Mouse (Mus musculus) midbrain, postnatal 0 days (tissue): ENCODE measurements around the gene Cadps. TPM values are rescaled to one million over a fixed set of nuclear protein-coding genes. Genes with fewer than 3 reads are reported as not detected.

Experiments used
- ATAC-seq: fragments of 200-750 bp; cut with Nextera tagmentation; 2 replicates; pipeline ENCODE4 v1.8.0; 2017; ENCODE audit warnings: moderate number of reproducible peaks, mild to moderate bottlenecking, moderate TSS enrichment, moderate library complexity; ENCODE audit not compliant: low FRiP score
- DNase-seq: peaks from one replicate; pipeline ENCODE4 v3.0.0-alpha.2; 2015; ENCODE audit warnings: low spot score
- H3K27ac ChIP-seq: fragments of 300-500 bp; sonication (generic); 2 replicates; pipeline ENCODE4 v1.5.1; 2014; ENCODE audit warnings: low read depth, mild to moderate bottlenecking, low read length, mixed read lengths
- H3K27me3 ChIP-seq: fragments of 300-500 bp; sonication (generic); 2 replicates; pipeline ENCODE4 v1.6.1; 2014; ENCODE audit warnings: low read length, control low read depth, mixed read lengths; ENCODE audit not compliant: insufficient read depth
- H3K36me3 ChIP-seq: fragments of 300-500 bp; sonication (generic); 2 replicates; pipeline ENCODE4 v1.6.1; 2014; ENCODE audit warnings: low read length, control low read depth, mixed read lengths; ENCODE audit not compliant: insufficient read depth
- H3K4me1 ChIP-seq: fragments of 300-500 bp; sonication (generic); 2 replicates; pipeline ENCODE4 v1.6.1; 2014; ENCODE audit warnings: mild to moderate bottlenecking, control low read depth, antibody characterized with exemption, low read length, mixed read lengths; ENCODE audit not compliant: insufficient read depth
- H3K4me2 ChIP-seq: fragments of 300-500 bp; sonication (generic); 2 replicates; pipeline ENCODE4 v1.6.1; 2014; ENCODE audit warnings: low read depth, mild to moderate bottlenecking, low read length, mixed read lengths; ENCODE audit not compliant: poor library complexity, severe bottlenecking
- H3K4me3 ChIP-seq: fragments of 300-500 bp; sonication (generic); 2 replicates; pipeline ENCODE4 v1.5.1; 2014; ENCODE audit warnings: low read depth, mild to moderate bottlenecking, low read length, moderate library complexity
- H3K9ac ChIP-seq: fragments of 300-500 bp; sonication (generic); replicated peaks from 2 replicates; pipeline ENCODE4 v1.6.1; 2014; ENCODE audit warnings: mild to moderate bottlenecking, low read length, moderate library complexity, mixed read lengths; ENCODE audit not compliant: poor library complexity, severe bottlenecking
- H3K9me3 ChIP-seq: fragments of 300-500 bp; sonication (generic); 2 replicates; pipeline ENCODE4 v1.6.1; 2016; ENCODE audit warnings: low read length, control low read depth
- CTCF ChIP-seq: IDR thresholded peaks from 2 replicates; pipeline ENCODE4 v1.5.1; 2016; ENCODE audit warnings: antibody characterized with exemption, mild to moderate bottlenecking
- WGBS: fragments of 180-500 bp; shearing (Covaris S2); extraction: QIAGEN DNeasy Blood & Tissue Kit; methylation state at CpG from one replicate; pipeline ENCODE4 v1.1.7; 2014; 5-methylcytosine and 5-hydroxymethylcytosine counted together
- polyA plus RNA-seq: library from polyadenylated mRNA; unstranded; fragments of >200 nt; fragmentation: Nextera tagmentation; extraction: Ambion mirVana; gene quantifications from 2 replicates; pipeline ENCODE4 v1.2.1, GENCODE M21; 2015
- total RNA-seq: library from RNA; depleted of rRNA; stranded (reverse); fragments of >200 nt; gene quantifications from 2 replicates; pipeline ENCODE4 v1.2.3, GENCODE M21; 2014

Gene Cadps
- total and polyA plus RNA-seq, 2 experiments from 2014 or later, result 38.6 to 194 TPM

DNA sequence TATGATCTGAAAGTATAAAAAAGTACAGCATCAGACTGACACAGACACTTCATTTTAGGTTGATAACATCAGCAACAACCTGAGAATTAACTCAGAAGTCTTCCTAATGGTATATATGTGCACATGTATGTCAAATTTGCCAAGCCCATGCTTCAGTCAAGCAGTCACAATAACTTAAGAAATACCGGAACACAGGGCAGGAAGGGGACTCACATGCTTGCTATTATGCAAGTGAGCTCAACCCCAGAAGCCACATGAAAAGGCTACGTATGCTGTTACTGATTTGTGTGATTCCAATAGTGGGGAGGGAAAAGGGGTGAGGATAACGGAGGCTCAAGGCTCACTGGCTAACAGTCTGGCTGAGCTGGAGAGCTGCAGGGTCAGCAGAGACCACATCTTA is 418.8 kb downstream of the Cadps start:
- H3K27me3 ChIP-seq, result peaks cover 12% of the 10 kb centered on the region; the same call in 1 of the 2 replicates
- ATAC-seq, result no peak

DNA sequence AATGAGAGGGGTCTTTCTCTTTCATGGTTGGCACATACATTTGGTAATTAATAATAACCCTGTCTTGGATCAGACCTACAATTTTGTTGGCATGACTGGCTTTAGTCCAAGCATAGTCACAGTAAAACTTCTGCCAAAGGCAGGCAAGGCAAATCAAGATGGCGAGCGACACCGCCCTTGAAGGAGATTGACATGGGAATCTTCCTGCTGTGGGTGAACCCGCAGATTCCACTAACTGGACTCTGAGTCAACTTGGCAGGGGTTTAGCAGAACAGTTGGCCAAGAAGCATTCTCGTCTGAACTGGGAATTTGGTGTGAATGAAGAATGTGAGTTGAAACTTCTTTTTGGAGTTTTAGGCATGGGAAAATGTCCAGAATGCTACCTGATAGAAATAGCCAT is 422.8 kb downstream of the Cadps start:
- Histone ChIP-seq H3K4me3 (no peak overlapping the region), H3K9me3 (no peaks in the 10 kb centered on the region), H3K4me1 (no peaks in the 10 kb centered on the region), H3K4me2 (no peak overlapping the region), H3K27me3 (peaks cover 19% of the 10 kb centered on the region; the same call in 1 of the 2 replicates), H3K27ac (no peak overlapping the region), H3K9ac (no peak overlapping the region), H3K36me3 (no peaks in the 10 kb centered on the region)
- DNase-seq, result no peak
- no peak for TF ChIP-seq CTCF
- WGBS, result 78% methylated on average over 5 of the region's 5 CpGs
- ATAC-seq, result no peak

More for the DNA sequence above, 418.8 kb downstream of the Cadps start:
- no peak for TF ChIP-seq CTCF
- H3K4me1 ChIP-seq, result no peaks in the 10 kb centered on the region
- no peak overlapping the region for H3K27ac ChIP-seq
- 77% methylated on average over 3 of the region's 3 CpGs for WGBS
- H3K4me2 ChIP-seq, result no peak overlapping the region
- no peaks in the 10 kb centered on the region for H3K9me3 ChIP-seq
- no peak overlapping the region for H3K4me3 ChIP-seq
- H3K36me3 ChIP-seq, result no peaks in the 10 kb centered on the region
- DNase-seq, result no peak
- no peak overlapping the region for H3K9ac ChIP-seq

DNA sequence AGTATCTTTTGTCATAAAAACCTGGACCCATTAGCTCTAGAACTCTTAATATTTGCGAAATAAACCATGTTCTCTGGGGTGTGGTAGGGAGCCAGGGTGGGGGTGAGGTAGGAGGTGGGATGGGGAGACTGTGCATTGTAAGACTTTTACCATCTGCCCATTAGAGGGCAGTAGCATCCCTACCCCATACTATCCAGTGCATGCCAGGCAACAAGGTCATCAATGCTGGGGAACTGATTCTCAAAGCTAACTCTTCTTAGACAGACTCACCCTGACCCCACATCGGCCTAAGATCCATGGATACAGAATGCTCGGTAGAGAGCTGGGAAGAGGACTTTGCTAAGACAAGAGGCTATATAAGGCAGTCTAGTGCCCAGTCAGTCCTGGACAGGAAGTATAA is 425.3 kb downstream of the Cadps start:
- 77% methylated on average over 3 of the region's 3 CpGs for WGBS
- H3K27me3 ChIP-seq, result peaks cover 19% of the 10 kb centered on the region

DNA sequence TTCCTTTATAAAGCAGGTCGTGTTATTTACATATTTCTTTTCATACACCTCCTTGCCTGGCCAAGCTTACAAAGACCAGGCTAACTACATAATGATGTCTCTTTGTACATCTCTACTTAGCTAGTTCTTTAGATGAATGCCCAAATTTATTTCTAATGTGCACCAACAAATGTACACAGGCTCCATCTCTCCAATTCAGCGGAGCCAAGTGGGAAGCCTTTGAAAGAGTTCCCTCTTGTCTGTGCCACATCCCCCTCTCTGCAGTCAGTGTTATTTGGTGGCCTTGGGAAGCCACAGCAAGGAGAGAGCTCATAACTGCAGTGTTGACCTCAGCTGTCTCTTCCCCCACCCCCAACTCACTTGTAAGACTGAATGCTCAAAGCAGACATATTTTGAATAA is 428.6 kb downstream of the Cadps start:
- Histone ChIP-seq H3K27me3 (peaks cover 27% of the 10 kb centered on the region), H3K4me1 (no peaks in the 10 kb centered on the region), H3K27ac (no peak overlapping the region), H3K9ac (no peak overlapping the region), H3K4me3 (no peak overlapping the region), H3K4me2 (no peak overlapping the region), H3K9me3 (no peaks in the 10 kb centered on the region), H3K36me3 (no peaks in the 10 kb centered on the region)
- 44% methylated on average over 2 of the region's 2 CpGs for WGBS
- DNase-seq (no peak), ATAC-seq (no peak)
- TF ChIP-seq CTCF, result no peak

More for the DNA sequence above, 425.3 kb downstream of the Cadps start:
- Histone ChIP-seq H3K36me3 (no peaks in the 10 kb centered on the region), H3K9me3 (no peaks in the 10 kb centered on the region), H3K27ac (no peak overlapping the region), H3K9ac (no peak overlapping the region), H3K4me1 (no peaks in the 10 kb centered on the region), H3K4me3 (no peak overlapping the region), H3K4me2 (no peak overlapping the region)
- ATAC-seq, result no peak
- no peak for DNase-seq
- TF ChIP-seq CTCF, result peak; percentile 44

DNA sequence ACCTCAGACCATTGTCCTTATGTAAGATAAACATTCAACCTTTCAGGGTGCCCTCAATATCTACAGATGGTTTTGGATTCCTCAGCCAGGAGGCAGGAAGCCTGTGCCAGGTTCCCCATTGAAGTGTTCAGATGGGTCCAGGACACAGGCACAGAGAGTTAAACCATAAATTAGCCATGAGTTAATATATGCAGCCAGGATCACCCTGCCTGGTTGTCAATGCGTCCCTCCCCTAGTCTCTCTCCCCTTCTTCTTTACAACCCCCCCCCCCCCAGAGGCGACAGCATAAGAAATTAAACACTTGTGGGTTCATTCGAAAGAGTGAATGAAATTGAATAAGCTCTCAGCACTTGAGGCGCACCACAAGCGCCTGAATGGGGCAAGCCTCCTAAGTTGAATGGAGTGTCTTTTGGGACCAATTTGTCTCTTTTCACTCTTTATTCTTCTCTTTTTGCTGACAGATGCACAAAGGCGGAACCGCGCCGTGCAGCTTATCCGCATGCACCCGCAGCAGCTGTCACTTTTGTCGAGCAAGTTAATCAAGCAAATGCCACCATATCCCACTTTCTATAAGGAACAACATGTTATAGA is 429.5 kb downstream of the Cadps start:
- WGBS, result 27% methylated on average over 12 of the region's 12 CpGs
- H3K27me3 ChIP-seq, result peaks cover 28% of the 10 kb centered on the region
- no peak overlapping the region for H3K9ac ChIP-seq
- H3K4me1 ChIP-seq, result no peaks in the 10 kb centered on the region
- H3K4me3 ChIP-seq, result no peak overlapping the region
- no peak overlapping the region for H3K27ac ChIP-seq
- H3K9me3 ChIP-seq, result no peaks in the 10 kb centered on the region
- H3K36me3 ChIP-seq, result no peaks in the 10 kb centered on the region
- no peak for ATAC-seq
- TF ChIP-seq CTCF, result no peak
- peak; percentile 76 for DNase-seq
- no peak overlapping the region for H3K4me2 ChIP-seq

DNA sequence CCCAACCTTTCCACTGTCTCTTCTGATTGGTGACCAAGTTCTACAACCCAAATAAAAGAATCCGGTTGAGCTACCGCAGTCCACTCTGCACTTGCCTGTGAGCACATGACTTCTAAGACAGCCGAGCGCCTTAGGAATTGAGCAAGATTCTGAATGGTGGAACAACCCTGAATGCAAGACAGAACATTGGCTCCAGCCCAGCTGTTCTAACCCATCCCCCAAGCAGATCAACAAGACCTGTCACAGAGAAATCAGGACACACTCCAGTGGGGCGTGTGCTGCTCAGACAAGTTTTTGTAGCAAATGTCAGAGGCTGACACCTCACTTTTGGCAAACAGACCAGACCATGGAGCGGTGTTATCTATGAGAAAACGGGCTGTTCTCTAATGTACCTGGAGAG is 431.7 kb downstream of the Cadps start:
- Histone ChIP-seq H3K27me3 (peaks cover 33% of the 10 kb centered on the region), H3K9ac (no peak overlapping the region), H3K4me2 (no peak overlapping the region), H3K4me3 (no peak overlapping the region), H3K4me1 (no peaks in the 10 kb centered on the region), H3K36me3 (no peaks in the 10 kb centered on the region), H3K27ac (no peak overlapping the region), H3K9me3 (no peaks in the 10 kb centered on the region)
- TF ChIP-seq CTCF, result no peak
- ATAC-seq, result peak; percentile 29; the same call in 1 of the 2 replicates
- WGBS, result 45% methylated on average over 7 of the region's 7 CpGs
- peak; percentile 28 for DNase-seq
